Mouse (Mus musculus) E14TG2a.4 (cell line): ENCODE measurements around the gene Khsrp.

Experiments used
- CTCF ChIP-seq: conservative IDR thresholded peaks from 2 replicates; pipeline ENCODE4 v1.5.1; 2014; ENCODE audit warnings: low read length
- NANOG ChIP-seq: IDR thresholded peaks from 2 replicates; pipeline ENCODE4 v1.6.1; 2014; ENCODE audit warnings: borderline replicate concordance, low read length, mixed read lengths
- POU5F1 ChIP-seq: IDR thresholded peaks from 2 replicates; pipeline ENCODE4 v1.6.1; 2014; ENCODE audit warnings: low read length, borderline replicate concordance

DNA sequence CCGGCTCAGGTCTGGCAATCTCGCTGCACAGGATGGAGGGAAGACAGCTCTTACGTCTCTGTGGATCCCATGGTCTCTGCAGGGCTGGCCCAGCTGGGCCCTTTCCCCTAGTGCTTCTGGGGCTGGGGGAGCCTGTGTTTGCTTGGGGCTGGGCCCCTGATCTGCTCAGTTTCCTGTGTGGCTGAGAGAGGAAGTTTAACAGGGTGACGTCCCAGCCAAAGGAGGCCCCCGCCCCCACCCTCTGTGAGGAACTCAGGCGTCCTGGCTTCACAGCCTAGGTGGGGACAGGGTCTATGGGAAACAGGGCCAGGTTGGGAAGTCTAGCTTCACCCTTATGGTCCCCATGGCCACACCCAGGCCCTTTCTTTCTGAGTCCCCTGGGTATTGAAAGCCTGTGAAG lies 47.0 kb upstream of the Khsrp start, which contains the start of gene Dennd1c:
- no peak for TF ChIP-seq POU5F1
- no peak for TF ChIP-seq CTCF
- no peak for TF ChIP-seq NANOG
